Mouse (Mus musculus) MEL (cell line): ENCODE data around the gene Qtrt1. TPM values are rescaled to one million over a fixed set of nuclear protein-coding genes. Genes with fewer than 3 reads are reported as not detected.
A peak's percentile ranks its signal among the peaks of the same experiment; 100 is the strongest.

Experiments
- DNase-seq: peaks from one replicate; pipeline ENCODE4 v3.0.0; 2011; ENCODE audit warnings: low read depth, low spot score
- H3K27ac ChIP-seq: 2 replicates; pipeline ENCODE4 v1.5.1; 2012; ENCODE audit warnings: low read depth, mild to moderate bottlenecking, control low read depth, low read length, moderate library complexity; ENCODE audit not compliant: control insufficient read depth
- H3K27me3 ChIP-seq, 2 experiments: fragments of 150-350 bp in 1 of 2; sonication (generic) in 1 of 2; 2 replicates each; pipeline ENCODE4 v1.6.1; 2012; ENCODE audit warnings: low read length in 2 of 2, mild to moderate bottlenecking in 2 of 2, improper control_type of control experiment in 1 of 2, moderate library complexity in 1 of 2; ENCODE audit not compliant: insufficient read depth in 2 of 2, control insufficient read depth in 1 of 2
- H3K36me3 ChIP-seq, 2 experiments: 2 replicates each; pipeline ENCODE4 v1.6.1; 2012 to 2014; ENCODE audit warnings: low read length in 2 of 2, improper control_type of control experiment in 1 of 2, inconsistent platforms in 1 of 2, mild to moderate bottlenecking in 1 of 2; ENCODE audit not compliant: insufficient read depth in 2 of 2, control insufficient read depth in 1 of 2
- H3K4me1 ChIP-seq, 2 experiments: fragments of 150-350 bp in 1 of 2; sonication (generic) in 1 of 2; 2 replicates each; pipeline ENCODE4 v1.6.1; 2012; ENCODE audit warnings: low read length in 2 of 2, improper control_type of control experiment in 1 of 2, mild to moderate bottlenecking in 1 of 2; ENCODE audit not compliant: insufficient read depth in 2 of 2, control insufficient read depth in 1 of 2
- H3K4me3 ChIP-seq, 2 experiments: fragments of 150-350 bp in 1 of 2; sonication (generic) in 1 of 2; 2 replicates each; pipeline ENCODE4 v1.5.1; 2012; ENCODE audit warnings: low read depth in 2 of 2, low read length in 2 of 2, mild to moderate bottlenecking in 2 of 2, moderate library complexity in 2 of 2, control low read depth in 1 of 2, improper control_type of control experiment in 1 of 2; ENCODE audit not compliant: control insufficient read depth in 1 of 2, insufficient read depth in 1 of 2
- H3K79me2 ChIP-seq: 2 replicates; pipeline ENCODE4 v1.6.1; 2012; ENCODE audit warnings: mild to moderate bottlenecking, low read length, moderate library complexity; ENCODE audit not compliant: control insufficient read depth, poor library complexity, insufficient read depth
- H3K9ac ChIP-seq: 2 replicates; pipeline ENCODE4 v1.6.1; 2012; ENCODE audit warnings: low read depth, mild to moderate bottlenecking, control low read depth, low read length, moderate library complexity; ENCODE audit not compliant: control insufficient read depth, poor library complexity, severe bottlenecking
- H3K9me3 ChIP-seq: fragments of 150-350 bp; sonication (generic); replicated peaks from 2 replicates; pipeline ENCODE4 v1.6.1; 2012; ENCODE audit warnings: mild to moderate bottlenecking, low read length, improper control_type of control experiment, moderate library complexity; ENCODE audit not compliant: insufficient read depth
- BHLHE40 ChIP-seq: IDR thresholded peaks from 2 replicates; pipeline ENCODE4 v1.6.1; 2012; ENCODE audit warnings: low read depth, mild to moderate bottlenecking, inconsistent platforms, low read length, improper control_type of control experiment, borderline replicate concordance
- CHD1 ChIP-seq: IDR thresholded peaks from 2 replicates; pipeline ENCODE4 v1.6.1; 2012; ENCODE audit warnings: low read depth, mild to moderate bottlenecking, inconsistent platforms, low read length, improper control_type of control experiment
- CTCF ChIP-seq, 3 experiments: IDR thresholded peaks in 2 of 3; conservative IDR thresholded peaks in 1 of 3; 2 replicates each; pipeline ENCODE4 v1.5.1; 2011 to 2012; ENCODE audit warnings: low read length in 3 of 3, low read depth in 2 of 3, mild to moderate bottlenecking in 2 of 3, improper control_type of control experiment in 1 of 3, inconsistent platforms in 1 of 3, mixed read lengths in 1 of 3, moderate library complexity in 1 of 3; ENCODE audit not compliant: control insufficient read depth in 1 of 3, insufficient read depth in 1 of 3, poor library complexity in 1 of 3, severe bottlenecking in 1 of 3
- ELF1 ChIP-seq: IDR thresholded peaks from 2 replicates; pipeline ENCODE4 v1.6.1; 2014; ENCODE audit warnings: low read depth, mild to moderate bottlenecking, inconsistent platforms, low read length, improper control_type of control experiment, moderate library complexity
- KAT2A ChIP-seq: conservative IDR thresholded peaks from 2 replicates; pipeline ENCODE4 v1.6.1; 2012; ENCODE audit warnings: low read depth, low read length, improper control_type of control experiment, inconsistent platforms
- MAX ChIP-seq: IDR thresholded peaks from 2 replicates; pipeline ENCODE4 v1.6.1; 2011; ENCODE audit warnings: low read length, improper control_type of control experiment
- MAZ ChIP-seq: IDR thresholded peaks from 2 replicates; pipeline ENCODE4 v1.6.1; 2012; ENCODE audit warnings: low read depth, mild to moderate bottlenecking, inconsistent platforms, low read length, improper control_type of control experiment
- MEF2A ChIP-seq: IDR thresholded peaks from 2 replicates; pipeline ENCODE4 v1.6.1; 2014; ENCODE audit warnings: low read depth, mild to moderate bottlenecking, inconsistent platforms, low read length, improper control_type of control experiment; ENCODE audit not compliant: poor library complexity, insufficient replicate concordance, severe bottlenecking; ENCODE audit errors: extremely low read depth
- MXI1 ChIP-seq: IDR thresholded peaks from 2 replicates; pipeline ENCODE4 v1.6.1; 2011; ENCODE audit warnings: mild to moderate bottlenecking, low read depth, low read length, improper control_type of control experiment
- MYC ChIP-seq: IDR thresholded peaks from 2 replicates; pipeline ENCODE4 v1.6.1; 2011; ENCODE audit warnings: low read depth, mild to moderate bottlenecking, low read length, improper control_type of control experiment, moderate library complexity
- NELFE ChIP-seq: IDR thresholded peaks from 2 replicates; pipeline ENCODE4 v1.6.1; 2011; ENCODE audit warnings: low read depth, low read length, improper control_type of control experiment
- NRF1 ChIP-seq: IDR thresholded peaks from 2 replicates; pipeline ENCODE4 v1.6.1; 2014; ENCODE audit warnings: low read depth, mild to moderate bottlenecking, inconsistent platforms, low read length, improper control_type of control experiment, moderate library complexity; ENCODE audit not compliant: poor library complexity, insufficient read depth, severe bottlenecking
- POLR2AphosphoS2 ChIP-seq: IDR thresholded peaks from 2 replicates; pipeline ENCODE4 v1.6.1; 2011; ENCODE audit warnings: low read length, improper control_type of control experiment
- POLR2AphosphoS5 ChIP-seq: IDR thresholded peaks from 2 replicates; pipeline ENCODE4 v1.6.1; 2012; ENCODE audit warnings: low read depth, borderline replicate concordance, mild to moderate bottlenecking, inconsistent platforms, low read length, moderate library complexity, mixed read lengths
- RAD21 ChIP-seq: IDR thresholded peaks from 2 replicates; pipeline ENCODE4 v1.6.1; 2011; ENCODE audit warnings: mild to moderate bottlenecking, low read depth, low read length, improper control_type of control experiment
- RCOR1 ChIP-seq: IDR thresholded peaks from 2 replicates; pipeline ENCODE4 v1.6.1; 2012; ENCODE audit warnings: low read depth, mild to moderate bottlenecking, inconsistent platforms, low read length, improper control_type of control experiment
- SMC3 ChIP-seq: IDR thresholded peaks from 2 replicates; pipeline ENCODE4 v1.6.1; 2011; ENCODE audit warnings: low read depth, low read length, improper control_type of control experiment
- TAL1 ChIP-seq: IDR thresholded peaks from 2 replicates; pipeline ENCODE4 v1.6.1; 2012; ENCODE audit warnings: mild to moderate bottlenecking, inconsistent platforms, low read length, moderate library complexity, mixed read lengths
- TBP ChIP-seq: IDR thresholded peaks from 2 replicates; pipeline ENCODE4 v1.8.0; 2011; ENCODE audit warnings: low read depth, low read length, improper control_type of control experiment
- UBTF ChIP-seq: IDR thresholded peaks from 2 replicates; pipeline ENCODE4 v1.6.1; 2012; ENCODE audit warnings: low read depth, mild to moderate bottlenecking, inconsistent platforms, low read length, improper control_type of control experiment, moderate library complexity, borderline replicate concordance; ENCODE audit not compliant: insufficient read depth
- USF2 ChIP-seq, 2 experiments: IDR thresholded peaks; 2 replicates each; pipeline ENCODE4 v1.6.1; 2011 to 2012; ENCODE audit warnings: improper control_type of control experiment in 2 of 2, low read length in 2 of 2, borderline replicate concordance in 1 of 2, inconsistent platforms in 1 of 2, low read depth in 1 of 2, mild to moderate bottlenecking in 1 of 2; ENCODE audit not compliant: insufficient read depth in 1 of 2
- ZC3H11A ChIP-seq: IDR thresholded peaks from 2 replicates; pipeline ENCODE4 v1.6.1; 2012; ENCODE audit warnings: low read depth, mild to moderate bottlenecking, inconsistent platforms, low read length, improper control_type of control experiment
- ZKSCAN1 ChIP-seq: IDR thresholded peaks from 2 replicates; pipeline ENCODE4 v1.6.1; 2012; ENCODE audit warnings: low read depth, mild to moderate bottlenecking, inconsistent platforms, low read length, improper control_type of control experiment, moderate library complexity
- ZMIZ1 ChIP-seq: IDR thresholded peaks from 2 replicates; pipeline ENCODE4 v1.6.1; 2012; ENCODE audit warnings: low read depth, mild to moderate bottlenecking, inconsistent platforms, low read length, improper control_type of control experiment, moderate library complexity
- ZNF384 ChIP-seq: IDR thresholded peaks from 2 replicates; pipeline ENCODE4 v1.6.1; 2012; ENCODE audit warnings: low read depth, mild to moderate bottlenecking, inconsistent platforms, low read length, improper control_type of control experiment
- polyA plus RNA-seq, 2 experiments: library from polyadenylated mRNA; stranded (reverse) in 1 of 2; unstranded in 1 of 2; fragments of >175 nt in 1 of 2; fragments of >200 nt in 1 of 2; gene quantifications; 2 replicates each; pipeline versions ENCODE4 v1.2.1 to v1.2.4; 2012; ENCODE audit warnings: low replicate concordance in 2 of 2, low read depth in 1 of 2; ENCODE audit not compliant: insufficient read length in 2 of 2, insufficient read depth in 1 of 2, missing spikeins in 1 of 2
- total RNA-seq: library from RNA; depleted of rRNA; stranded (reverse); fragments of 300-350 nt; gene quantifications from 2 replicates; pipeline ENCODE4 v1.2.3, GENCODE M21; 2012

Gene Qtrt1
- total and polyA plus RNA-seq, 3 experiments, result 199 to 244 TPM; not detected in 1

DNA sequence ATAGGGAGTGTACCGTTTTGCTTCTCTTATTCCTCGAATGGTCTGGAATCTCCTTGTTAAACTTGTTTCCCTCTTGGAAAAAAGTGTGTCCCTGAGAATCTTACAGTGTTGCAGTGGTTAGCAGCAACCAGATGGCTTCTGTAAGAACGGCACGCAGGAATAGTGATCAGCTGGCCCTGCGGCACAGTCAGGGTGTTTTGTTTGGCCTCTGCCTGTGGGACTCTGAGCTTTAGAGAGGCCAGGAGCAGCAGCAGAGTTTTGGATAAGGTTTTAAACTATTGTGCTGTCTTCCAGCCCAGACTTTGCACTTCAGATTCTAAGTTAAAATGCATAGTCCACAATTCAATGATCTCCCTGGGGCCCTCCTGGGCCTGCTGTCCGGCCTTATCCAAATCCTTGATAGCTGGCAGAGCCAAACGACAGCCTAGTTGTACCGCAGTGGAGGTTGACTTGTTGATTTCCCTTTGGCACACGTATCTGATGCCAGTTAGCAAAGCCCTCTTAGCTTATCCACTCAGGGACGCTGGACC is 18.9 kb upstream of the Qtrt1 start:
- H3K9me3 ChIP-seq, result no peaks in the 10 kb centered on the region
- no peak for TF ChIP-seq RAD21
- no peak for TF ChIP-seq POLR2AphosphoS5
- TF ChIP-seq MAZ, result no peak
- no peak for TF ChIP-seq KAT2A
- no peak for TF ChIP-seq CTCF (IDR thresholded peaks at IDR 0.05 in 2 of 3, conservative IDR thresholded peaks at IDR 0.05 in 1 of 3; ENCODE audit: control insufficient read depth in 1 of 3, insufficient read depth in 1 of 3, low read depth in 2 of 3, low read length in 3 of 3, poor library complexity in 1 of 3, severe bottlenecking in 1 of 3)
- TF ChIP-seq CHD1, result no peak
- TF ChIP-seq MAX, result no peak
- no peak for TF ChIP-seq TBP
- no peak for TF ChIP-seq TAL1
- DNase-seq, result no peak

DNA sequence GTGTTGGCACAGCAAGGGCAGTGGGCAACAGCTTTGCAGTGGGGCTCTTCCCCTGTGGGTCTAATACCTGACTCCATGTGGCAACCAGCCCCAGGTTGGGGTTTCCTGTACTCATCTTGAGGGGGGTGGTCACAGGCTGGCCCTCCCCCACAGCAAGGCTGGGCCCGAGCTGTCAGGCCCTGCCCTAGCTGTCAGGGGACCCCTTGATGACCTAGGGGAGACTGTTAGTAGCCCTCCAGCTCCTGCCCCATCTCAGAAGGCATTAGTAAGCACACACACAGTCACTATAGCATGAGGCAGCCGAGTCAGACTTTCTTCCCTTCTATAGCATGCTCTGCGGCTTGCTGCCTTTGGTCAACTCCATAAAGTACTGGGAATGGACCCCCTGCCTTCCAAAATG is 15.9 kb upstream of the Qtrt1 start:
- no peak for DNase-seq
- peaks cover 0 to 91% of the 10 kb centered on the region in 2 experiments; a peak in 2 of 4 replicates for H3K36me3 ChIP-seq
- TF ChIP-seq ZMIZ1 (0 out of 2 replicates have a peak, but pooled peaks have one; percentile 58), RCOR1 (no peak), POLR2AphosphoS2 (peak; percentile 28; the same call in 1 of the 2 replicates)

More for the DNA sequence above, 18.9 kb upstream of the Qtrt1 start:
- Histone ChIP-seq H3K4me1 (no peaks in the 10 kb centered on the region), H3K9ac (no peak overlapping the region), H3K79me2 (peaks cover 6% of the 10 kb centered on the region; the same call in 1 of the 2 replicates), H3K27ac (no peak overlapping the region), H3K36me3 (peaks cover 0 to 93% of the 10 kb centered on the region in 2 experiments; a peak in 2 of 4 replicates), H3K4me3 (no peak overlapping the region), H3K27me3 (no peaks in the 10 kb centered on the region)

DNA sequence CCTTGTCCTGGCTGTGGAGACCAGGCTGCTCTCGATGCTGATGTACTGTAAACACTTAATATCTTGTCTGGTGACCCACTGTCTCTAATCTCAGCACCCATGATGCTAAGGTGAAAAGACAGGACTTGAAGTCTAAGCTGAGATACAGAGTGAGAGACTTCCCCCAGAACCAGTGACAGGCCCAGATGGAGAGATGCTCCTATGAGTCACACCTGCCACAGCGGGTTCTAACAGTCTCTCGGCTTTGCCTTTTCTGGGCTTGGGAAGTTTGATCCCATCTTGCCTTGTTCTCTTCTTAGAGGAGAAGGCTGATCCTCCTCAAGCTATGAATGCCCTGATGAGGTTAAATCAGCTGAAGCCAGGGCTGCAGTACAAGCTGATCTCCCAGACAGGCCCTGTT is 14.5 kb upstream of the Qtrt1 start:
- Histone ChIP-seq H3K79me2 (no peaks in the 10 kb centered on the region; the same call in 1 of the 2 replicates), H3K27me3 (no peaks in the 10 kb centered on the region), H3K4me1 (no peaks in the 10 kb centered on the region), H3K27ac (no peak overlapping the region), H3K9ac (no peak overlapping the region), H3K4me3 (no peak overlapping the region), H3K9me3 (no peaks in the 10 kb centered on the region), H3K36me3 (peaks cover 0 to 88% of the 10 kb centered on the region in 2 experiments; a peak in 2 of 4 replicates)
- DNase-seq, result no peak
- TF ChIP-seq ZNF384, result no peak
- TF ChIP-seq MEF2A, result no peak
- TF ChIP-seq RCOR1, result no peak
- no peak for TF ChIP-seq NRF1
- no peak for TF ChIP-seq MXI1
- TF ChIP-seq ZKSCAN1, result no peak
- TF ChIP-seq RAD21, result no peak
- no peak for TF ChIP-seq TBP
- no peak for TF ChIP-seq USF2 (IDR thresholded peaks at IDR 0.05; ENCODE audit: borderline replicate concordance in 1 of 2, insufficient read depth in 1 of 2, low read depth in 1 of 2, low read length in 2 of 2)
- TF ChIP-seq NELFE, result peak; percentile 42; the same call in 1 of the 2 replicates
- no peak for TF ChIP-seq ZC3H11A
- TF ChIP-seq CHD1, result 0 out of 2 replicates have a peak, but pooled peaks have one; percentile 52
- TF ChIP-seq UBTF, result 0 out of 2 replicates have a peak, but pooled peaks have one; percentile 3
- no peak for TF ChIP-seq BHLHE40
- no peak for TF ChIP-seq ELF1
- TF ChIP-seq MYC, result no peak
- TF ChIP-seq SMC3, result no peak

More for the DNA sequence above, 15.9 kb upstream of the Qtrt1 start:
- Histone ChIP-seq H3K4me3 (no peak overlapping the region), H3K9ac (no peak overlapping the region), H3K79me2 (no peaks in the 10 kb centered on the region; the same call in 1 of the 2 replicates), H3K9me3 (no peaks in the 10 kb centered on the region), H3K27ac (no peak overlapping the region), H3K27me3 (no peaks in the 10 kb centered on the region), H3K4me1 (no peaks in the 10 kb centered on the region)
